Mouse (Mus musculus): ENCODE results near the gene Shank2.

DNA sequence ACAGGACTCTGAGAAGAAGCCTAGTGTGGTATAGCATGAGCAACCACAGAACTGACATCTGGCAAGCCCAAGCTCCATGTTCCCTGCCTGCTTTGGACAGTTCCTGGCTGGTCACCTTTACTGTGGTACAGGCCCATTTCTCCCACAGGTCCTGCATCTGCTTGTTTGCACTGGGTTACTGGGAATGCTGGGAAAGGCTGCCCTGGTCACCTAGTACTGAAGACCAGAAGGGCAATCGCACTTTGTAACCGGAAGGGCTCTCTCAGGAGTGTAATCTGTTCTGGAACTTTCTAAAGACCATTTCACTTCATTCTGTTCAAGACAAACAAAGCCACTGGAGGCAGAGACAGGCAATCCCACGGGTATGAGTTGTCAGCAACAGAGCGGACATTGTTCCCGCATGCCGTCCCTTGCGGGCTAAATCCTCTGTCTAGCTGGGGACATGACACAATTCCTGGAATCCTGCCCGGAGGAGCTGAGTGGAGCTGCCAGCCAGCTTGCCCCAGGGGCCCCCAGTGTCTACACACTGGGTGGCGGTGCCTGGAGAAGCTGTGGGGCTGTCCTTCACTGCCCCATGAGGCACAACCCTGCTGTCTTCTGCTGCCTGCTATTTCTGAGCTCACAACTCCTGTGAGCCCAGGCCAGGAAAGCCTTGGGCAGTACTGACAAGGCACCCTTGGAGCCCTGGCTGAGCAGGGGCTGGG, 36.4 kb downstream of the Shank2 start:
- TF ChIP-seq MAFK (IDR thresholded peaks at IDR 0.05; ENCODE audit: insufficient read depth, low read depth, low read length) (no peak), CHD2 (IDR thresholded peaks at IDR 0.05; ENCODE audit: low read depth, low read length) (no peak)
